Mouse (Mus musculus): ENCODE data around the gene Trim14. TPM values are rescaled to one million over a fixed set of nuclear protein-coding genes. Genes with fewer than 3 reads are reported as not detected.

Trim14 gene
- polyA plus RNA-seq, 1 experiment from 2014 or later, result 4.5 TPM

DNA sequence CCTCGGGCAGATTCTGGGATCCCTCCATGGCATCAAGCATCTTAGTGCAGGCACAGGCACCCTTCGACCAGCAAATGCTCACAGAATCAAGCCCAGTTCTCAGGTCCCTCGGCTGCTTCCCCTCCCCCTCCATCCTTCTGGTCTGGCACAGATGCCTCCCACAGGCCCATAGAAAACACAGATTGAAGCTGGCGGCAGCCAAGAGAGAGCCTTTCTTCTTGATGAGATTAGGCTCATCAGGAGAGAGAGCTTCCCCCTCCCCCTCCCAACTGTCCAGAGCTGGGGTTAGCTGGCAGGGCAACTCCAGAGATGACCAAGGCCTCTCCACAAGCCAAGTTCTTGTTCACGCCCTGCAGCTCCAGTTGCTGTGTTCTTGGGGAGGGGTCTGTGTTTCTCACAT is 33.7 kb upstream of the Trim14 start:
- H3K9ac ChIP-seq (ENCODE audit: low read length), result no peak overlapping the region
- DNase-seq (ENCODE audit: low spot score), result no peak
- WGBS, result 58% methylated on average over 5 of the region's 5 CpGs
- no peak overlapping the region for H3K27ac ChIP-seq (replicated peaks)
- TF ChIP-seq EP300 (optimal IDR thresholded peaks at IDR 0.05), result no peak
- no peak for TF ChIP-seq CTCF (IDR thresholded peaks at IDR 0.05; ENCODE audit: low read depth)
- no peaks in the 10 kb centered on the region for H3K36me3 ChIP-seq (ENCODE audit: control insufficient read depth, insufficient read depth, low read length)
- no peaks in the 10 kb centered on the region for H3K27me3 ChIP-seq (ENCODE audit: control insufficient read depth, insufficient read depth, low read length)
- H3K4me1 ChIP-seq (replicated peaks; ENCODE audit: control insufficient read depth, insufficient read depth), result no peaks in the 10 kb centered on the region
- ATAC-seq (ENCODE audit: low FRiP score, low TSS enrichment), result no peak
- no peaks in the 10 kb centered on the region for H3K9me3 ChIP-seq (ENCODE audit: control insufficient read depth, low read length)
- no peak overlapping the region for H3K4me3 ChIP-seq (ENCODE audit: low read depth, low read length)
- no peak overlapping the region for H3K4me2 ChIP-seq (replicated peaks; ENCODE audit: low read depth)

DNA sequence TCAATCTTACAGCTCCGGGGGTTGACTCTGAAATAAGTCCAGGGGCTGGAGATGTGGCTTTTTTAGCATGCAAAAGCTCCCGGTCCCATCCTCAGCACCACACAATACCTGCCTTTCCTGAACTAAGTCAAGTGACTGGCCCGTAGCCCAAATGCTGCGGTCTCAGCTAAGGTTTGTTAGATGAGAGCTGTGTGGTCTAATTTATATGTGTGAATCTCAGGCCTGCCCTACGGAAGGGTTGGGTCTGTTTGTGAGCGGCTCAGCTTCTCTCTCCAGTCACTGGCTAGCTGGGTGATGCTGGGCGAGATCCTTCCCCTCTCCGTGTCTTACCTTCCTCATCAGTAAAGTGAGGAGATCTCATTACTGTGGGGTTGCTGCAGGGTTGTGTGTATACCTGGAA is 32.2 kb upstream of the Trim14 start:
- TF ChIP-seq CTCF (IDR thresholded peaks at IDR 0.05; ENCODE audit: low read depth) (no peak), EP300 (optimal IDR thresholded peaks at IDR 0.05) (no peak)
- H3K9me3 ChIP-seq (ENCODE audit: control insufficient read depth, low read length), result no peaks in the 10 kb centered on the region
- no peak overlapping the region for H3K4me3 ChIP-seq (ENCODE audit: low read depth, low read length)
- no peak for DNase-seq (ENCODE audit: low spot score)
- H3K27ac ChIP-seq (replicated peaks), result no peak overlapping the region
- ATAC-seq (ENCODE audit: low FRiP score, low TSS enrichment), result no peak
- no peak overlapping the region for H3K4me2 ChIP-seq (replicated peaks; ENCODE audit: low read depth)
- H3K27me3 ChIP-seq (ENCODE audit: control insufficient read depth, insufficient read depth, low read length), result no peaks in the 10 kb centered on the region
- WGBS, result 93% methylated on average over 8 of the region's 8 CpGs
- no peaks in the 10 kb centered on the region for H3K4me1 ChIP-seq (replicated peaks; ENCODE audit: control insufficient read depth, insufficient read depth)
- H3K9ac ChIP-seq (ENCODE audit: low read length), result no peak overlapping the region
- no peaks in the 10 kb centered on the region for H3K36me3 ChIP-seq (ENCODE audit: control insufficient read depth, insufficient read depth, low read length)

DNA sequence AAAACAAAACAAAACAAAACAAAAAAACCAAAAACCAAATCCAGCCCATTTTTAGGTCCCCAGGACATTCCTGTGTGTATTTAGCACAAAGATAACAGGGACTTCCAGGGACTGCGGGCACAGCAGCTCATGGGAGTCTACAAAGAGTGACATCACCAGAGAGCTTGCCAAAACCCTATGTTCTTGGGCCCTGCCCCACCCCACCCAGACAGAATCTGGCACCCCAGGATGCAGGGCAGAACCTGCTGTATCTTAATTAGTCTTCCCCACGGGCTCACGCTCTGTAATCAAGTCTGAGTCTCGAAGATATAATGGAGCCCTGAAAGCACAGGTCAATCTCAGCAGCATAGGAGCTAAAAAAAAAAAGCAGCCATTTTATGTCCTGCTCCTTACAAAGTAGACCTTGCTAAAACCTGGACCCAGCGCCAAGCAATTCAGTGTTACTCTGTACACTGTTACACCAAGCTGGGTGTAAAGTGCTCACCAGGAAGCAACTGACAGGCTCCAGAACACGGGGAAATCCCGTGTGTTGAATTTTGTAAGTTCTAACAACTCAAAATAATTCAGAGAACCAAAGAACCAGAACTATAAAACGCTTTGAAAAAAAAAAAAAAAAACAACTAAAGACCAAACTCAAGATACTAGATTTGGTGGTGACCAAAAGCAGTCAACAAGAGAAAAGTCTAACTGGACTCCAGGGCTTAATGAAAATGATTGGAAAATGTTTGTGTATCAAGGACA is 31.2 kb upstream of the Trim14 start:
- H3K4me3 ChIP-seq (ENCODE audit: low read depth, low read length), result no peak overlapping the region
- H3K9me3 ChIP-seq (ENCODE audit: control insufficient read depth, low read length), result no peaks in the 10 kb centered on the region
- no peak overlapping the region for H3K4me2 ChIP-seq (replicated peaks; ENCODE audit: low read depth)
- no peak overlapping the region for H3K27ac ChIP-seq (replicated peaks)
- H3K27me3 ChIP-seq (ENCODE audit: control insufficient read depth, insufficient read depth, low read length), result no peaks in the 10 kb centered on the region
- no peak for TF ChIP-seq CTCF (IDR thresholded peaks at IDR 0.05; ENCODE audit: low read depth)
- TF ChIP-seq EP300 (optimal IDR thresholded peaks at IDR 0.05), result no peak
- no peak overlapping the region for H3K9ac ChIP-seq (ENCODE audit: low read length)
- no peaks in the 10 kb centered on the region for H3K36me3 ChIP-seq (ENCODE audit: control insufficient read depth, insufficient read depth, low read length)
- DNase-seq (ENCODE audit: low spot score) (no peak), ATAC-seq (ENCODE audit: low FRiP score, low TSS enrichment) (no peak)
- no peaks in the 10 kb centered on the region for H3K4me1 ChIP-seq (replicated peaks; ENCODE audit: control insufficient read depth, insufficient read depth)
- WGBS, result 62% methylated on average over 8 of the region's 8 CpGs

DNA sequence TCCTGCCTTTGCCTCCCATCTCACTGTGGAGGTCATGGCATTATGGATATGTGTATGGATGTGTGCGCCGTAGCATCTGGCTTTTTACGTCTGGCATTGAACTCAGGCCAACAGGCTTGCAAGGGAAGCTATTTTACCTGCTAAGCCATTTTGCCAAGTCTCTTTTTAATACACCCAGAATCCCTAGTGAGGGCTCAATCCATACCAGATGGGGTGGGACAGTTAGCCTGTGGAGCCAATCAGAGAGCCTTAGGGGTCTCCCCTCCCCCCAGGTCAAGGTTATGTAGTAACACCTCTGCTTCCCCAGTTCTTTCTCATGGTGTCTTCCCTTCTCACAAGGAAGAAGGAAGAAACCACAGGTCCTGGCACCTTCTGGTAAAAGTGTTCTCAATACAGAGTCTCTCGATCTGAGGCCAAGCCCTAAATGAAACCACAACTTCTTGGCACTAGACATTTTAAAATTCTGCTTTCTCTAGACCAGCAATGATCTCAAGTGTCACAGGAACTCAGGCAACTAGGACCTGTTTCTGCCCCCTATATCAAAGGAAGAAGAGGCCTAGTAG is 29.5 kb upstream of the Trim14 start:
- no peaks in the 10 kb centered on the region for H3K4me1 ChIP-seq (replicated peaks; ENCODE audit: control insufficient read depth, insufficient read depth)
- H3K36me3 ChIP-seq (ENCODE audit: control insufficient read depth, insufficient read depth, low read length), result no peaks in the 10 kb centered on the region
- WGBS, result 92% methylated on average over 4 of the region's 4 CpGs
- H3K27me3 ChIP-seq (ENCODE audit: control insufficient read depth, insufficient read depth, low read length), result no peaks in the 10 kb centered on the region
- H3K9me3 ChIP-seq (ENCODE audit: control insufficient read depth, low read length), result no peaks in the 10 kb centered on the region
- H3K9ac ChIP-seq (ENCODE audit: low read length), result no peak overlapping the region
- H3K4me3 ChIP-seq (ENCODE audit: low read depth, low read length), result no peak overlapping the region
- no peak for ATAC-seq (ENCODE audit: low FRiP score, low TSS enrichment)
- H3K4me2 ChIP-seq (replicated peaks; ENCODE audit: low read depth), result no peak overlapping the region
- H3K27ac ChIP-seq (replicated peaks), result no peak overlapping the region
- no peak for TF ChIP-seq EP300 (optimal IDR thresholded peaks at IDR 0.05)
- TF ChIP-seq CTCF (IDR thresholded peaks at IDR 0.05; ENCODE audit: low read depth), result no peak
- no peak for DNase-seq (ENCODE audit: low spot score)

DNA sequence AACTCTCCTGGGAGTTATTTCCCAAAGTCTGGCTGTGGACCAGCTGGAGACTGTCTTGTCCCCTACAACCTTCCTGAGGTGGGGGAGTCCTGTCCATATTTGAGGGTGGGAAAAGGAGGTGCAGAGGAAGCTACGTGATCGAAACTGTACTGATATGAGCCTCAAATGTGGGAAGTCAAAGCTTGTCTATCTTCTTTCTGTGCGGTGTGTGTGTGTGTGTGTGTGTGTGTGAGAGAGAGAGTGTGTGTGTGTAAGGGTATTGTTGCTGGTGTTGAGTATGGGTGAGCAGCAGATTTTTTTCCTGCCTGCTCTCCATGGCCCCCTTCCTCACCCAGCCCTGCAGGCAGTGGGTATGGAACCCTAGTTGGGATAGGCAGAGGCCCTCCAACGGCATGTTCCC is 28.3 kb upstream of the Trim14 start:
- no peak for ATAC-seq (ENCODE audit: low FRiP score, low TSS enrichment)
- WGBS, result 68% methylated on average over 4 of the region's 4 CpGs
- peak overlapping the region; percentile 45; the same call in 1 of the 2 replicates for H3K27ac ChIP-seq (replicated peaks)

DNA sequence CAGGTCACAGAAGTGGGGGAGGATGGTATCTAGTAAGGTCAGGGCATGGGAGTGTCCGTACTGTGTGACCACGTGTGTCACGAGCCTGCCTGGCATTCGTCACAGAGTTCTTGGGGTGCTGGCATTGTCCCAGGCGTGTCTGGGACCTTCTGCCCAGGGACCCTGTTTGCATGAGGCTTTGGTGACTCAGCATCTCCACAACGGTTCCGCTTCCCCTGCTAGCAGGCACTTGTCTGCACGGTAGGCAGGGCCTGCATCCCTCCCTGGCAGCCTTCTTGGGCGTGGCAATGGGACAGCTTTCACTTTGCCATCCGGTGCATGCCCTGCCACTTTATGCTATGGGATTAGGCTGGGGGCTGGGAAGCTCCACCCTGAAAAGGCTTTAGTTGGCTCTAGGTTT is 27.9 kb upstream of the Trim14 start:
- H3K27me3 ChIP-seq (ENCODE audit: control insufficient read depth, insufficient read depth, low read length), result no peaks in the 10 kb centered on the region
- H3K36me3 ChIP-seq (ENCODE audit: control insufficient read depth, insufficient read depth, low read length), result no peaks in the 10 kb centered on the region
- H3K9me3 ChIP-seq (ENCODE audit: control insufficient read depth, low read length), result no peaks in the 10 kb centered on the region
- no peaks in the 10 kb centered on the region for H3K4me1 ChIP-seq (replicated peaks; ENCODE audit: control insufficient read depth, insufficient read depth)
- H3K9ac ChIP-seq (ENCODE audit: low read length), result no peak overlapping the region
- peak overlapping the region; percentile 45 for H3K27ac ChIP-seq (replicated peaks)
- 33% methylated on average over 10 of the region's 10 CpGs for WGBS
- peak; percentile 78 for DNase-seq (ENCODE audit: low spot score)
- TF ChIP-seq CTCF (IDR thresholded peaks at IDR 0.05; ENCODE audit: low read depth) (no peak), EP300 (optimal IDR thresholded peaks at IDR 0.05) (no peak)
- peak; percentile 77 for ATAC-seq (ENCODE audit: low FRiP score, low TSS enrichment)
- no peak overlapping the region for H3K4me3 ChIP-seq (ENCODE audit: low read depth, low read length)
- no peak overlapping the region for H3K4me2 ChIP-seq (replicated peaks; ENCODE audit: low read depth)

More for the DNA sequence above, 28.3 kb upstream of the Trim14 start:
- Histone ChIP-seq H3K27me3 (ENCODE audit: control insufficient read depth, insufficient read depth, low read length) (no peaks in the 10 kb centered on the region), H3K9me3 (ENCODE audit: control insufficient read depth, low read length) (no peaks in the 10 kb centered on the region), H3K9ac (ENCODE audit: low read length) (no peak overlapping the region), H3K36me3 (ENCODE audit: control insufficient read depth, insufficient read depth, low read length) (no peaks in the 10 kb centered on the region), H3K4me3 (ENCODE audit: low read depth, low read length) (no peak overlapping the region), H3K4me2 (replicated peaks; ENCODE audit: low read depth) (no peak overlapping the region), H3K4me1 (replicated peaks; ENCODE audit: control insufficient read depth, insufficient read depth) (no peaks in the 10 kb centered on the region)
- TF ChIP-seq CTCF (IDR thresholded peaks at IDR 0.05; ENCODE audit: low read depth), result no peak
- TF ChIP-seq EP300 (optimal IDR thresholded peaks at IDR 0.05), result no peak
- DNase-seq (ENCODE audit: low spot score), result no peak
